13 mouse cellular contexts compared by ENCODE assay signal in genomic region chr13:63277316-63277715, GRCm38 (mm10).
A peak's percentile ranks its signal among the peaks of the same experiment; 100 is the strongest.
DNase-seq lines count a peak whose midpoint lies in the region; ATAC-seq and TF ChIP-seq lines count a peak whose summit lies in the region.
"Had no signal": no experiment of that assay in that cellular context is flagged by ENCODE, and none has a peak within 500 bp of the region (broad histone marks: within the 10 kb centered on the region; RNA-seq: fewer than 3 reads in every experiment).

No protein-coding gene starts in this region.

- ATAC-seq in heart, embryonic 15.5 days (replicated peaks; ENCODE audit: insufficient number of reproducible peaks, insufficient read depth, low FRiP score, low read depth): no peak
- no peak for ATAC-seq in lung, embryonic 16.5 days (ENCODE audit: low read depth)
- ATAC-seq in stomach, embryonic 15.5 days (ENCODE audit: insufficient read depth, low FRiP score, low read depth): no peak
- no peak for ATAC-seq in forebrain, embryonic 14.5 days
- ATAC-seq: midbrain, embryonic 16.5 days; Patski had no signal

- peaks cover 74% of the 10 kb centered on the region for H3K4me1 ChIP-seq in heart, embryonic 15.5 days (replicated peaks)
- H3K4me1 ChIP-seq in lung, embryonic 16.5 days (replicated peaks; ENCODE audit: control insufficient read depth, insufficient read depth, low read length): peaks cover 65% of the 10 kb centered on the region
- H3K4me1 ChIP-seq in embryonic fibroblast, embryonic 13.5 days (ENCODE audit: control insufficient read depth, insufficient read depth, low read length): peaks cover 27% of the 10 kb centered on the region
- H3K4me1 ChIP-seq in stomach, embryonic 15.5 days: peaks cover 45% of the 10 kb centered on the region
- H3K4me1 ChIP-seq in forebrain, embryonic 14.5 days (ENCODE audit: control insufficient read depth, insufficient read depth, low read length): peaks cover 18% of the 10 kb centered on the region

- 52% methylated on average over 5 of the region's 5 CpGs for WGBS in heart, embryonic 15.5 days
- WGBS in lung, embryonic 16.5 days: 29% methylated on average over 5 of the region's 5 CpGs
- 47% methylated on average over 5 of the region's 5 CpGs for WGBS in stomach, embryonic 15.5 days
- WGBS in forebrain, embryonic 14.5 days: 81% methylated on average over 5 of the region's 5 CpGs

- no peaks in the 10 kb centered on the region for H3K9me3 ChIP-seq in heart, embryonic 15.5 days (replicated peaks)
- H3K9me3 ChIP-seq in lung, embryonic 16.5 days (ENCODE audit: control insufficient read depth, low read length): no peaks in the 10 kb centered on the region
- H3K9me3 ChIP-seq in stomach, embryonic 15.5 days: no peaks in the 10 kb centered on the region
- H3K9me3 ChIP-seq in forebrain, embryonic 14.5 days (replicated peaks; ENCODE audit: control insufficient read depth, low read length): no peaks in the 10 kb centered on the region

- H3K4me2 ChIP-seq in heart, embryonic 15.5 days: no peak overlapping the region
- H3K4me2 ChIP-seq in lung, embryonic 16.5 days (ENCODE audit: low read depth, low read length): peak overlapping the region; percentile 51
- H3K4me2 ChIP-seq in stomach, embryonic 15.5 days: peak overlapping the region; percentile 50
- no peak overlapping the region for H3K4me2 ChIP-seq in forebrain, embryonic 14.5 days (ENCODE audit: low read length)

- intact Hi-C loops in heart, postnatal 10 days (cut with DNase I): loop anchor here (2.0 kb wide), 1 partner anchor 17 kb away; no protein-coding TSS in a partner anchor

- 0 out of 2 replicates have a peak, but pooled peaks have one; percentile 24 for TF ChIP-seq POLR2A in embryonic fibroblast, embryonic 13.5 days (IDR thresholded peaks at IDR 0.05; ENCODE audit: low read depth, low read length)

- H3K4me3 ChIP-seq in heart, embryonic 15.5 days: no peak overlapping the region
- H3K4me3 ChIP-seq in lung, embryonic 16.5 days (ENCODE audit: low read length): no peak overlapping the region
- no peak overlapping the region for H3K4me3 ChIP-seq in embryonic fibroblast, embryonic 13.5 days (ENCODE audit: insufficient read depth, low read length)
- H3K4me3 ChIP-seq in stomach, embryonic 15.5 days (replicated peaks): peak overlapping the region; percentile 8; the same call in 1 of the 2 replicates
- H3K4me3 ChIP-seq in forebrain, embryonic 14.5 days (ENCODE audit: low read depth, low read length): no peak overlapping the region
- H3K4me3 ChIP-seq: erythroblast, embryonic 14.5 days had no signal

- no peak for DNase-seq in heart, postnatal 10 days
- no peak for DNase-seq in lung, postnatal 10 days
- DNase-seq in adrenal gland, adult 8-10 months: no peak
- no peak for DNase-seq in forebrain, embryonic 14.5 days (ENCODE audit: low spot score)
- DNase-seq: cerebellum, adult 9-10 months; thymus, postnatal 36 days had no signal

- H3K27me3 ChIP-seq in heart, embryonic 15.5 days: no peaks in the 10 kb centered on the region
- no peaks in the 10 kb centered on the region for H3K27me3 ChIP-seq in lung, embryonic 16.5 days (ENCODE audit: control insufficient read depth, insufficient read depth, low read depth, low read length)
- H3K27me3 ChIP-seq in stomach, embryonic 15.5 days (replicated peaks): no peaks in the 10 kb centered on the region
- no peaks in the 10 kb centered on the region for H3K27me3 ChIP-seq in forebrain, embryonic 14.5 days (replicated peaks; ENCODE audit: control insufficient read depth, insufficient read depth, low read length)
- H3K27me3 ChIP-seq: Patski had no signal

- H3K9ac ChIP-seq in heart, embryonic 15.5 days: no peak overlapping the region
- no peak overlapping the region; the same call in 1 of the 2 replicates for H3K9ac ChIP-seq in lung, embryonic 16.5 days (ENCODE audit: low read length)
- H3K9ac ChIP-seq in stomach, embryonic 15.5 days: no peak overlapping the region
- no peak overlapping the region for H3K9ac ChIP-seq in forebrain, embryonic 14.5 days (ENCODE audit: low read length)

- H3K36me3 ChIP-seq in heart, embryonic 15.5 days: no peaks in the 10 kb centered on the region
- H3K36me3 ChIP-seq in lung, embryonic 16.5 days (ENCODE audit: control insufficient read depth, insufficient read depth, low read length): peaks cover 3% of the 10 kb centered on the region; the same call in 1 of the 2 replicates
- H3K36me3 ChIP-seq in stomach, embryonic 15.5 days: peaks cover 5% of the 10 kb centered on the region; the same call in 1 of the 2 replicates
- no peaks in the 10 kb centered on the region; the same call in 1 of the 2 replicates for H3K36me3 ChIP-seq in forebrain, embryonic 14.5 days (ENCODE audit: control insufficient read depth, insufficient read depth, low read length)

- peak overlapping the region; percentile 69; the same call in 1 of the 2 replicates for H3K27ac ChIP-seq in heart, embryonic 15.5 days
- H3K27ac ChIP-seq in lung, embryonic 16.5 days (ENCODE audit: low read length): peak overlapping the region; percentile 94
- peak overlapping the region; percentile 75 for H3K27ac ChIP-seq in embryonic fibroblast, embryonic 13.5 days (ENCODE audit: insufficient read depth, low read length)
- peak overlapping the region; percentile 86 for H3K27ac ChIP-seq in stomach, embryonic 15.5 days
- no peak overlapping the region for H3K27ac ChIP-seq in forebrain, embryonic 14.5 days (ENCODE audit: low read depth, low read length)

- TF ChIP-seq CTCF in embryonic fibroblast, embryonic 13.5 days (IDR thresholded peaks at IDR 0.05; ENCODE audit: borderline replicate concordance, insufficient read depth, low read length): no peak

Comparison
In these comparisons a context has a peak if more than half of its experiments do, and no peak if none do; other contexts are left out.
1. H3K4me2 ChIP-seq: peak in lung, embryonic 16.5 days (single experiment) and stomach, embryonic 15.5 days (single experiment); none in heart, embryonic 15.5 days (single experiment) and forebrain, embryonic 14.5 days (single experiment).